Mouse (Mus musculus) kidney, adult 2 months (tissue): ENCODE measurements around the gene Dmac2.

Experiments used
- CTCF ChIP-seq: fragments of 200-500 bp; conservative IDR thresholded peaks from 2 replicates; pipeline ENCODE4 v1.5.1; 2011; ENCODE audit warnings: low read depth, mild to moderate bottlenecking, control low read depth, low read length, moderate library complexity, mixed read lengths; ENCODE audit not compliant: insufficient read depth, insufficient read length
- POLR2A ChIP-seq: fragments of 200-500 bp; IDR thresholded peaks from one replicate; pipeline ENCODE4 v1.6.1; 2011; ENCODE audit warnings: low read depth, low read length, control low read depth

GRCm38 (mm10) chr7:25632679-25633078 is 13.5 kb downstream of the Dmac2 start:
- TF ChIP-seq POLR2A (no peak), CTCF (no peak)
